Mouse (Mus musculus) bone marrow macrophage, adult 2 months (primary cell): ENCODE results near the gene Zfp661.

ENCODE experiments used
- CTCF ChIP-seq: IDR thresholded peaks from 2 replicates; pipeline ENCODE4 v1.5.1; 2012; ENCODE audit warnings: low read depth, mild to moderate bottlenecking, low read length, moderate library complexity
- POLR2A ChIP-seq: IDR thresholded peaks from 2 replicates; pipeline ENCODE4 v1.6.1; 2012; ENCODE audit warnings: mild to moderate bottlenecking, low read depth, low read length, borderline replicate concordance

- TF ChIP-seq CTCF (no peak), POLR2A (no peak)
These were observed 37.9 kb upstream of the Zfp661 start for GRCm38 (mm10) chr2:127624786-127625185.
